Mouse (Mus musculus): ENCODE data around the gene Snrpf. TPM values are rescaled to one million over a fixed set of nuclear protein-coding genes. Genes with fewer than 3 reads are reported as not detected.
"Not testable (repeated sequence)": the region's sequence is repeated elsewhere in the genome, so short reads cannot be mapped to it uniquely, and the experiment has no call there.

The Snrpf gene
- total RNA-seq, 2 experiments from 2014 or later: 6.4 to 7.0 TPM

DNA sequence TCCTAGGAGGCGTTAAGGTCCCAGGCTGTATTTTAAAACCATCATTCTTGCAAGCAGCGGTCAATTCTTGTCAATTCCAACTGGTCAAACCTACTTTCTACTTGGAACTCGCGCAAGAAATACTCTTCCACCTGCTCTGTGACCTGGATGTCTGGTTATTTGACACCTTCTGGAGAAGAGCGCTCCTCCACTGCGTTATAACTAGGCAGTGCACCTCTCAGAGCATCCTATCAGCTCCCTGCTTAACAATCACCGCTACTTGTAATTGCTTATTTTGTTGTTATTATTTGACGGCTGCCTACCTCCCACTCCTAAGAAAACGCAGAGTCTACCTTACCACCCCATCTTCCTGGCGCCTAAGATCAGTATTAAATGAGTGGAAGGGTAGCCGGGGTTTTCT lies 710 bp downstream of the Snrpf start:
- DNase-seq: no peak
- intact Hi-C loops (cut with DNase I): no loop called here

DNA sequence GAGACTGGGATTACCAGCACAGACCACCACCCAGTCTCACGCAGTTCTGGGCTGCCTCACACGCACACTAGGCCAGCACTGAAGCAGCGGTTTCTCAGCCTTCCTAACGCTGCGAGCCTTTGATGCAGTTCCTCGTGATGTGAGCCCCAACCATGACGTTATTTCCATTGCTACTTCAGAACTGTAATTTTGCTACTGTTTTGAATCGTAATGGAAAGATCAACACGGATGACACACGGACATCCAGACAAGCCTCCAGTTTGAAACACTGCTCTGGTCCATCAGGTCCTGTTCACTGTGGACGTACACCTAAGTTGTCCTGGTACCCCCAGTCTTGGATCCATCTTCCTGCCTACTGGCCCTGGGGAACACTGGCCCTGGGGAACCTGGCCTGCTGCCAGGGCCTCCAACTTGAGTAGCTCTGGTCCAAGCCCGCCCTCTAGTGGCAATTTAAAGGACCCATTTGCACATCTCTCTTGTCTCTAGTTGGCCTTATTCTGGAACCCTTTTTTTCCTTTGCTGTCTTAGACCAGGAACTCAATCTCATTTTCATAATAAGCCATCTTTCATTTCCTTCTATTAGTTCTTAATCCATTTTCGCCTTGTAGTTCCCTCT lies 12.1 kb downstream of the Snrpf start:
- intact Hi-C loops (cut with DNase I): loop anchor here (2.0 kb wide), 1 partner anchor 91 kb away; no protein-coding TSS in a partner anchor
- DNase-seq: peak; percentile 47 to 53

DNA sequence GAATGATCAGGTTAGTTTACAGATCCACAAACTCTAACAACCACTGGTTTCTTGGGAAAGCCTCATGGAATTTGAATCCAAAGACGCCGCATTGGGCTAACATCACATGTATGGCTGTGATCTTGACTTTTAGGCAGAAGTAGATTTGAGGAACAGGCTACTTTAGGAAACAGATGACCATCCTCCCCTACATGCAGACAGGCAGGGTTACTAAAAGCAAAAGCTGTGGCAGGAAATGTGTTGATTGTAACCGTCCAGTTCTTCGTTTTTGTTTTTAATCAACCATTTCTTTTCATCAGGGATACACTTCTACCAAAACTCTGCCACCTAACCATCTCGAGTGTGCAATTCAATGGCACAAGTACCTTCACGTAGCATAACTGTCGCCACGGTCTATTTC lies 13.5 kb downstream of the Snrpf start:
- intact Hi-C loops (cut with DNase I): loop anchor here (2.0 kb wide), 1 partner anchor 89 kb away; no protein-coding TSS in a partner anchor

DNA sequence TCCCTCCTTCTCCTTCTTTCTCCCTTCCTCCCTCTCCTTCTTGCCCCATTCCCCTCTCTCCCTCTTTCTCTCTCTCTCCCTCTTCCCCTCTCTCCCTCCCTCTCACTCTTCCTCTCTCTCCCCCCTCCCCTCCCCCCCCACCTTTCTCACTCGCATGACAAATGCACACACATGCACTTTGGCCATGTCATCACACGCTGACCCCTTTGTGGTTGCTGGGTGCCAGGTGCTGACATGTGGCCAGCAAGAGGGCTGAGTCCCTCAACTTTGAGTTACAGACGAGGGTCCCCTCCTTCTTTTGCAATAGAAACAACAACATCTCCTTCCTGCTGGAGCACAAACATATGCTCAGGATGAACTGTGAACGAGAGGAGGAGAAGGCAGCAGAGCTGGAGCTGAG lies 14.5 kb downstream of the Snrpf start:
- DNase-seq: no peak
- intact Hi-C loops (cut with DNase I): no loop called here

More for the DNA sequence above, 13.5 kb downstream of the Snrpf start:
- no peak for DNase-seq

DNA sequence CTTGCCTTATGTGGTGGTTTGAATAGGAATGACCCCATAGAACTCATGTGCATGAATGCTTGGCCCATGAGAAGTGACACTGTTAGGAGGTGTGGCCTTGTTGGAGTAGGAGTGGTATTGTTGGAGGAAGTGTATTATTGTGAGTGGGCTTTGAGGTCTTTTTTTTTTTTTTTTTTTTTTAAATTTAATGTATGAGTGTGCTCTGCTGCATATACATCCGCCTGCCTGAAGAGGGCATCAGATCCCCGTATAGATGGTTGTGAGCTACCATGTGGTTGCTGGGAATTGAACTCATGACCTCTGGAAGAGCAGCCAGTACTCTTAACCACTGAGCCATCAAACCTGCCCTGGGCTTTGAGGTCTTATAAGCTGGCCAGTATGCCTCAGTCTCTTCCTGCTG lies 17.3 kb downstream of the Snrpf start:
- intact Hi-C loops (cut with DNase I): no loop called here

DNA sequence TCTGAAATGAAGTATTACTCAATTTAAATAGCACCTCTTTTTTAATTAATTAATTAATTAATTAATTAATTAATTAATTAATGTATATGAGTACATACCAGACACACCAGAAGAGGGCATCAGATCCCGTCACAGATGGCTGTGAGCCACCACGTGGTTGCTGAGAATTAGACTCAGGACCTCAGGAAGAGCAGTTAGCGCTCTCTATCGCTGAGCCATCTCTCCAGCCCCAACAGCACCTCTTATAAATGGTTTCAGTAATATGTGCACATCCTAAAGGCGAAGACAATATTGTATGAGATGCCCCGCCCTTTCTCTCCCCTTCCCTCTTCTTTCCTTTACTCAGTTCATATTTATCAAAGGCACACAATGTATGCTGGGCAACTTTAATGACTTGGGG lies 20.8 kb downstream of the Snrpf start:
- DNase-seq: no peak
- intact Hi-C loops (cut with DNase I): no loop called here

More for the DNA sequence above, 17.3 kb downstream of the Snrpf start:
- DNase-seq: no peak

DNA sequence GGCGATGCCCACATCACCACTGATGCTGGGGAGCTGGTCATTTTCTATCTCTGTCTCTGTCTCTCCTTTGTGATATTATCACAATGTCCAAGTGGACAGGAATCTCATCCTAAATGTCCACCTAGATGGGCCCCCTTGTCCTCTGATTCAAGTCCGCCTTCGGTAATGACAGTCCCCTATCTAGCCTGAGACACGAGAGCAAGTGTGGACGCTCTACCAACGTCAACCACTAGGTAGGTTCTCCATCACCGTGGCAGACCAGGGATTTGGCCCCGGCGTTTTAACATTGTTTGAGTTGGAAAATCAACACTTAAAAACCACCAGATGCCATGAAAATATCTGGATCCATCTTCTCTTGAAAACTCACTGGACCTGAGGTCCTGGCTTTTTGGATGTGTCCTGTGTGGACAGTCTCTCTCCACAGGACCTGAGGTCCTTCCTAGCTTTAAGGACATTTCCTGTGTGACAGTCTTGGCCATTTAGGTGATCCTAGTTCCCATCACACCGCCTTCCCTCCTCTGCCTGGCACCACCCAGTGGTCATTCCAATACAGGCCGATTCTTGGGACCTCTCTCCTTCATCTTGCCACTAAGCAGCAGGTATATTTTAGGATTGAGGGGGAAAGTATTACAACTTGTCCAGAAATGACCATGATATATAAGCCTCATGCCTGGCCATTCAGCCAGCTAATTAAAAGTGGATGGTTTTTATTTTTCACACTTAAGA lies 21.5 kb downstream of the Snrpf start:
- no peak for DNase-seq
- intact Hi-C loops (cut with DNase I): no loop called here

DNA sequence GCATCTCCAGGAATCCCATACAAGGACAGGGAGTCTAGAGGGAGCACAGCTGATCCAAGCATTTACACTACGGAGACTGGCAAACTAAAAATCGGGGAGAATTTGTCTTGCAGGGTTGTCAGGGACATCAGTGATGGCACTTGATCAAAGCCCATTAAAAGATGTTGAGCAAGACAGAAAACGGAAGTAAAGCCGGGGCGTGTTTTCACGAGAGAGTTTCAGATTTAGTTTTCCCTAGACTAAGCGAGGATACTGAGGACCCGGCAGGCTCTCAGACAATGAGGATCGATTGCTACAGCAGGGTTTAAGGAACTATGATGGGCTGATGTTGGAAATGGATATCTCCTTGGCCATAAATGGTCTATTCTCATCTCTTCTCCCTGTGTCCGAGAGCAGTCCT lies 22.4 kb downstream of the Snrpf start:
- intact Hi-C loops (cut with DNase I): no loop called here
- no peak for DNase-seq

DNA sequence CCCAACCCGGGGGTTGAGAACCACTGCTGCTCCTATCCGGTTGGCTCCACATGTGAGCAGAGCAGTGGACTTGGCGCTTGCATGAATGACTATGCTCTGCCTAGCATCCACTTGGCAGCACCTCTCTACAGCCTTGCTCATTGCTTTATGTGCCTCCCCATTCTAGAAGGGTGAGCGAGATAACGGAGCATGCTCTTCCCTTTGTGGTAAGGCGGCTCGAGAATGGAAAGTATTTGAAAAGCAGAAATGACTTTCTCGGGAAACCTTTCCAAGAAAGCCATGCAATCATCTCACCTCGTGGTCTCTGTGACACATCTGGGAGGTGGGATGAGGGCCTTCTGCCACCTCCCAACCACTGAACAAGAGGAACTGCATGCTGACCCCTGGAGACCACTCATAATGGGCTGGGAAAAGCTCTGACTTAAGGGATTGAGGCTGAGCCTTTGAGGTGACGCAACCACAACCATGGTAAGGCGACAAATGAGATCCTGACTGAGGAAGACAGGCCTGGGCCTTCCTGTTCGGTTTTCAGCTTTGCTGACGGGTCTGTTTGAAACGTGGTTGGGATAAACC lies 24.9 kb downstream of the Snrpf start:
- intact Hi-C loops (cut with DNase I): no loop called here
- DNase-seq: no peak

DNA sequence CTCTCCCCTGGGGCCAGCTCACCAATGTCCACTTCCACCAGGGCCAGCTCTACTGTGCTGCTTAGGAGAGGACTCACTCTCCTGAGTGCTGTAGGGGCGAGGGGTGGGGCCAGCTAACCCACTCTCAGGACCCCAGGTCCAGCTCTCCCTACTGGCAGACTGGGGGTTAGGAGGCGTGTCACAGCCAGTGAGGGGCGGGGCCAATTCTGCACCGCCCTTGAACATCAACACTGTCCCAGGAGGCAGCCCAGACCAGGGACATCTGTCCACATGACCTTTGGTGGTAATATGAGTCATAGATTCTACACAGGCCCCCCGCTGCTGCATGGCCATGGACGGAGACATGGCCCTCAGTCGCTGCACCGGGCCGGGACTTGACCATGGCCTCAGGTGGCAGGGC lies 29.7 kb downstream of the Snrpf start:
- DNase-seq: no peak
- intact Hi-C loops (cut with DNase I): no loop called here

DNA sequence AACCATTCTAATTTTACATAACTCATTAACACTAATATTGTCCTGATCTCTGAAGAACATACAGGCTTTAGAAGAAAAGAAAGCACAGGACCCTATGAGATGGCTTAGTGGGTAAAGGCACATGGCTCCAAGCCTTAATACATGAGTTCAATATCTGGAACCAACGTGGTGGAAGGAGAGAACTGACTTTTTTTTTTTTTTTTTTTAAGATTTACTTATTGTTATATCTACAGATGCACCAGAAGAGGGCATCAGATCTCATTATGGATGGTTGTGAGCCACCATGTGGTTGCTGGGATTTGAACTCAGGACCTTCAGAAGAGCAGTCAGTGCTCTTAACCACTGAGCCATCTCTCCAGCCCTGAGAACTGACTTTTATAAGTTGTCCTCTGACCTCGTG lies 31.5 kb downstream of the Snrpf start:
- intact Hi-C loops (cut with DNase I); DNase-seq: not testable (repeated sequence)

DNA sequence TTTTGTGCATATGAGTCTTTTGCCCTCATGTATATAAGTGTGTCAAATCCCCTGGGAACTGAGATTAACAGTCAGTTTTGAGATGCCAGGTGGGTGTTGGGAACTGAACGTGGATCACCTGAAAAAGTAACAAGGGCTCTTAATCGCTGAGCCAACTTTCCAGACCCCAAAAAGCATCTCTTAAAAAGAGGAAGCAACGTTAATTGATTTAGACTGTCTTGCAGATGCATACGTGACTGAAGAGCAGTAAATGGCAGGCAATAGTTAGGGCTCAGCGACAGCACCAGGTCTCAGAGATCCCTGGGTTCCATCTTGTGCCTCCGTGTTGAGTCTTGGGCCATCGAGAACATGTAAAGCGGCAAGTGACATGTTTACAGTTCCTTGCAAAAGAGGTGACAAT lies 36.9 kb downstream of the Snrpf start:
- intact Hi-C loops (cut with DNase I): no loop called here
- DNase-seq: no peak

DNA sequence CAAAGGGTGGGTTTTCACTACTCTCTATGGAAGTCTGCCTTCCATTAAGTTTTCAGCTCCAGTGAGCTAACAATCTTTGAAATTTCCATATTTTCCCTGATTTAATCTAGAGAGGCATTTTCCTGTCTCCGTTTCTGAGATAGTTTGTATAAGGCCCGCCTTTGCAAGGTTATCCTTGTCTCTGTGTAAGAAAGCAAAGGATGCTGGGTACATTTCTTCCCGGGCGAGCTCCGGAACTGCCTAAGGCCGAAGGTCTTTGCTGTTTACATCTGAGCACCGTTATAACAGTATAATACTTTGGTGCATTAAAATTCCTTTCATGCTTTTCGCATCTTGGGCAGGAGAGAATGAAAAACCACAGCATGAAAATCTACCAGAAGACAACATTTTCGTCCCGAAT lies 39.7 kb downstream of the Snrpf start:
- intact Hi-C loops (cut with DNase I): loop anchor here (2.0 to 10.0 kb wide), 3 partner anchors 63 to 505 kb away; no protein-coding TSS in a partner anchor
- no peak for DNase-seq

DNA sequence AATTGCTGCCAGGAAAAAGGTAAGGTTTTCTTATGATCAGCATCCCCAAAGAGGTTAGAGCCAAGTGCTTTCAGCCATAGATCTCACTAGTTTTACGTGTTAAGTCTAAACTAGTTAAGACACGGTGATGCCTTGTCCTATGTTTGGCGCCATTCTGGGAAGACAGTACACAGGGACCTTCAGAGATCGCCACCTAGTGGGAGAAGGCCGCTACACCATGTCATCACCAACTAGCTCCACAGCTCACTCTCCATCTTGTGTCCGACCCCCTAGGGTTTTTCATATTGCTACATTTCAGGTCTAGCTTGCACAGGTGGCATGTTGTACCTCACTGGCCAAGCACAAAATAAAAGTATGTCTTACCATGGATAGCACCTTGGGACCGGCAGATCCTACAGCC lies 40.5 kb downstream of the Snrpf start:
- intact Hi-C loops (cut with DNase I): loop anchor here (2.0 to 10.0 kb wide), 3 partner anchors 62 to 504 kb away; no protein-coding TSS in a partner anchor
- DNase-seq: peak; percentile 51 to 66

DNA sequence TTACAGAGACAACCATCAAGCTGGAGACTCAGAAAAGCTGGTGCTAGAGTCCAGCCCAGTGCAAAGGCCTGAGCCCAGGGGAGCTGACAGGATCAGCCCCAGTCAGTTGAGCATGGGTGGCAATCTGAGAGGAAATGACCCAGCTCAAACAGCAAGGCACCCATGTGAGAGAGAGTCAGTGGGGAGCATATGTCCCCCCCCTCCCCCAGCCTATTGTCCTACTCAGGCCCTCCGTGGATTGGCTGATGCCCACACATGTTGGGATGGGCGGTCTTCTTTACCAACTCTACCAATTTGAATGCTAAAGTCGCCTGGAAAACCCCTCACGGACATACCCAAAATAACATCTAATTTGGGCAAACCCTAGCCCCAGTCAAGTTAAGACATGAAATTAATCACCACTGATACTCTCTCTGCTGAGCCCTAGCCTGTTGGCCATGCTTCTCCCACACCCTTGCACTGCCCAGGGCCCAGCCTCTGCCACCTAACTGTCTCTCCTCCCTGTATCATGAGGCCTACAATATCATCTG lies 41.7 kb downstream of the Snrpf start:
- no peak for DNase-seq
- intact Hi-C loops (cut with DNase I): loop anchor here (2.0 to 10.0 kb wide), 3 partner anchors 61 to 503 kb away; no protein-coding TSS in a partner anchor

DNA sequence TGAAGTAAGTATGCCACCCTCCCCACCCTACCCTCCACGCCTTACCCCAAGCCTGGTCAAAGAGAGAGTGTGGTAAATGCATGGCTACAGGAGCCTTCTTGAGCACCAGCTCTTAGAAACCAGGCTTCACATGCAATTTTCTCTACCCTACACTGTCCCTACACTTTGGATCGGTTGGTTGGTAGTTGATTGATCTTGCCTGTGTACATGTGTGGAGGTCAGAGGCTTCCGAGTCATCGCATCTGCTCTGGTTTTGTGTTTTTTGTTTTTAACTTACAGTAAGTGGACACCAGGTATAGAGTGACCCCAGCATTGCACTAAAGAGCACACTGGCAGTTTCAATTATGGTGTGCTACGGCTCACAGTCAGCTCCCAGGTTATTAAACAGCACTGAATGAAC lies 45.3 kb downstream of the Snrpf start:
- DNase-seq: no peak
- intact Hi-C loops (cut with DNase I): loop anchor here (10.0 kb wide), 1 partner anchor 499 kb away; no protein-coding TSS in a partner anchor

DNA sequence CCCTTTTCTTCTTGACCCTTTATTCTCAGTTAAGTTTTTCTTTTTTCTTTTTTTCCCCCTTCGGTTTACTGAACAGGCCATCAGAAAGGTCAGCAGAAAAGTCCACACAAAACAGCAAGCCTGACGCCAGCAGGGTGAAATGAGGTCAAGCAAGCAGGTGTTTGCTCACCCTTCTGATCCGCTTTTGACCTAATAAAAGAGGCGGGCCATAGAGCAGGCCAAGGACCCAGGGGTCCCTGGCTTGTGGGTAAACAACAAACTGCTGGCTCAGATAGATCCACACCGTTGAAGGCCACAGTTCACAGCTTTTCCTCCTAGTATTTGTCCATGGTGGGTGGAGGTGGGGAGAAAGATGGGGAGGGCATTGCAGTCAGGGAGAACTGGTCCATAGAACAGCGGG lies 46.3 kb downstream of the Snrpf start:
- intact Hi-C loops (cut with DNase I): loop anchor here (10.0 kb wide), 1 partner anchor 498 kb away; no protein-coding TSS in a partner anchor
- no peak for DNase-seq

DNA sequence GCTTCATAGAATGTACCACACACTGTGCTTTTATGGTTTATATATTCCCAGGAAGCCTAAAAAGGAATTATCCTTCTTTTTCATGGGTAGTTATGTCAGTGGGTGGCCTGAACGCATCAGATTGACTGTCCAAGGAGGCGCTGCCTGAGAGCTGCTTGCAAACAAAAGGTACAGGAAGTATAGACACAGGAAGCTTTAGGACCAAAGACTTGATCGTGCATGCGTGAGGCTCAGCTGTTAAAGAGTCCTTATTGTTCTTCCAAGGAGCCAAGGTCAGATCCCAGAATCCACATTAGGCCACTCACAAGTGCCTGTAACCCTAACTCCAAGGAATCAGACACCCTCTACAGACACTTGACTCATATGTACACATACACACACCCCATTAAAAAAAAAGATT lies 47.1 kb downstream of the Snrpf start:
- no peak for DNase-seq
- intact Hi-C loops (cut with DNase I): loop anchor here (10.0 kb wide), 1 partner anchor 498 kb away; no protein-coding TSS in a partner anchor

DNA sequence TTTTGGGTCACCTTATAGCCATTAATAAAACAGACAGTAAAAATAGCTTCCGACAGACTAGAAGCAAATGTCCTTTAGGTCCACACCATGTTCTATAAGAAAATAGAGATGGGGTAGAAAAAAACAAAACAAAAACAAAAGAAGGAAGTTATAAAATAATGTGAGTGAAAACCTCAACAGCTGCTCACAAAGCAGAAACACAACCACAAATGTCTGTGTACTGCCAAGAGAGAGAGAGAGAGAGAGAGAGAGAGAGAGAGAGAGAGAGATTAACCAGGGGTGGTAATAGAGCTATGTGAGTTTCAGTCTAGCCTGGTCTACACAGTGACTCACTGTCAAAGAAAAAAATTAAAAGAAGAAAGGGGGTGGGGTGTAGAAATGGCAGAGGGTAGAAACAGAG lies 47.9 kb downstream of the Snrpf start:
- no peak for DNase-seq
- intact Hi-C loops (cut with DNase I): loop anchor here (10.0 kb wide), 1 partner anchor 497 kb away; no protein-coding TSS in a partner anchor

DNA sequence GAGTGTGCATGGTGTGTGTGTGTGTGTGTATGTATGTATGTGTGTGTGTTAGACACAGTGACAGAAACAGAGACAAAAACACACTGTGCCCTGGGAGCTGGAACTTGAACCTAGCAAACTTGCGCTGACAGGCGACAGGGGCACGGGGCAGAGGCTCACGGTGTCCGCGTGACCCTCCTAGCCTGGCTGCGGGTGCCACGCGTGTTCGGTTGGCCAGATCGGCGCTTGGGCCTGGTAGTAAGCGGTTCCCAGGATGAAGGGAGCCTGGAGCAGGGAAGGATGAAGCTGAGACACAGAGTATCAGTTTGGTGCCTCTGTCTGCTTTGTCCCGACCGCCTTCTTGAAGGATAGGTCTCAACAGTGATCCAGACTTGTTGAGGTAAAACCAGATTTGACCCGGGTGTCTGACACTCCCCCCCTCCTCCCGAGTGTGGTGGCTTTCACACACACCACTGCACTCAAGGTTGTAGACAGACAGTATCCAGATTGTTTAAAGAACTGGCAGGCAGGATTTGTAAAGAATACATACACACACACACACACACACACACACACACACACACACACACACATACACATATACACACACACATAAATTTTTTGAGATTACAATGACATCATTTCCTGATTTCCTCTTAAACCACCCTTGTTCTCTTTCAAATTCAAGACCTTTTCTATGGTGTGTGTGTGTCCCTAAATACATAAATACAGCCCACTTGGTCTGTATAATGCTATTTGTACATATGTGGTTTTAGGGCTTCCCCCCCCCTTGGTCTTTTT lies 48.9 kb downstream of the Snrpf start, which contains the start of gene Ccdc38:
Gene Ccdc38 (plus strand): TSS at position 202 of the 780 bp plus-strand sequence.
- intact Hi-C loops (cut with DNase I): loop anchor here (10.0 kb wide), 1 partner anchor 496 kb away; no protein-coding TSS in a partner anchor
- no peak for DNase-seq
